In the genomic region with DNA sequence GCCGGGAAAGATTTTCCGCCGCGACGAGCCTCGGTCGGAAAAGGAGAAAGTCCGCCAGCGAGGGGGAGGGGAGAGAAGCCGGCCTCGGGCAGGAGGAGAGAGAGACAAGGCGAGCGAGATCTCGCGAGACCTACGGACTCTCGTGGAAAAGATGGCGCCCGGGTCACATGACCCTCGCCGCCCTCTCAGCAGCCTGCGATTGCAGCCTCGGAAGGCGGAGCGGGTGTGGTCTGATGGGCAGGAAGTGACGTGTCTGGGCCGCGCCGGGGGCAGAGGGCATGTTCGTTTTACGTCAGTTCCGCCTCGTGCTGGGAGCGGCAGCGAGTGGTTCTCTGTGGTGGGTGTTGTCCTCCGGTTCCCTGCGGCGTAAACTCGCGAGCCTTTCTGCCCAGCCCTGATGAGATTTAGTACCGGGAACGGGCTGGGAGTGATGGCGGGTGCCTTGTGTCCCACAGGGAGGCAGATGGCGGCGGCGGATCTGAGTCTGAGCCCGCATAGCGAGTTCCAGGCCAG, we compare ENCODE assay signal across 8 mouse cellular contexts. TPM values are rescaled to one million over a fixed set of nuclear protein-coding genes. Genes with fewer than 3 reads are reported as not detected.
DNase-seq lines count a peak whose midpoint lies in the region; ATAC-seq lines count a peak whose summit lies in the region.

TSS of gene Smndc1 (minus strand) at position 84 of the 513 bp plus-strand sequence.

- peaks cover 35% of the 10 kb centered on the region for H3K36me3 ChIP-seq in hindbrain, embryonic 14.5 days (replicated peaks; ENCODE audit: control insufficient read depth, insufficient read depth)

- H3K9ac ChIP-seq in hindbrain, embryonic 14.5 days = peak within 1 kb of the TSS; percentile 98

- H3K4me1 ChIP-seq in hindbrain, embryonic 14.5 days (replicated peaks; ENCODE audit: control insufficient read depth, insufficient read depth, low read length) = peaks cover 14% of the 10 kb centered on the region

- no peaks in the 10 kb centered on the region for H3K9me3 ChIP-seq in hindbrain, embryonic 14.5 days (ENCODE audit: control insufficient read depth, low read length)

- no peaks in the 10 kb centered on the region for H3K27me3 ChIP-seq in hindbrain, embryonic 14.5 days (ENCODE audit: control insufficient read depth, insufficient read depth, low read length)

- H3K27ac ChIP-seq in hindbrain, embryonic 14.5 days = peak within 1 kb of the TSS; percentile 97

- H3K4me3 ChIP-seq in hindbrain, embryonic 14.5 days (replicated peaks; ENCODE audit: low read length) = peak within 1 kb of the TSS; percentile 96

- WGBS in hindbrain, embryonic 14.5 days = under 1% methylated on average over 48 of the region's 48 CpGs

- ATAC-seq in hindbrain, embryonic 14.5 days (ENCODE audit: low FRiP score) = peak; percentile 97

- peak; percentile 100 for DNase-seq in R1 (ENCODE audit: low read depth, low spot score)
- DNase-seq in cerebellum, postnatal 25 days = peak; percentile 99 to 100
- peak; percentile 95 to 98 for DNase-seq in frontal cortex, postnatal 25 days (ENCODE audit: low spot score in 2 of 2)
- peak; percentile 99 for DNase-seq in hindbrain, embryonic 14.5 days (ENCODE audit: low spot score)
- DNase-seq in layer of hippocampus, postnatal 36 days = peak; percentile 99
- peak; percentile 100 for DNase-seq in lung, postnatal 36 days
- DNase-seq in retina, postnatal 1 day = peak; percentile 100
- peak; percentile 96 to 99 for DNase-seq in urinary bladder, adult 18-20 months (ENCODE audit: low spot score in 2 of 2)

- peak within 1 kb of the TSS; percentile 82 for H3K4me2 ChIP-seq in hindbrain, embryonic 14.5 days (replicated peaks)

RNA-seq across cellular contexts. Expression of gene Smndc1, which starts in this region (rescaled TPM):
- 35.3 and 35.6 TPM in 2 replicates for polyA plus RNA-seq in hindbrain, embryonic 14.5 days (2014; fragmentation: Nextera tagmentation; extraction: Ambion mirVana)
- total RNA-seq in layer of hippocampus, postnatal 36 days (2021) = 10 to 100 TPM; 39.6 to 40.2 TPM

Comparison
In these comparisons a context has a peak if more than half of its experiments do, and no peak if none do; other contexts are left out.
1. Peak in every context shown above with its lines: DNase-seq, ATAC-seq, H3K4me3 ChIP-seq and H3K27ac ChIP-seq.